Mouse (Mus musculus): ENCODE data around the gene Zfpm1. TPM values are rescaled to one million over a fixed set of nuclear protein-coding genes. Genes with fewer than 3 reads are reported as not detected.

Gene Zfpm1
- polyA plus RNA-seq, 1 experiment from 2014 or later = 0.41 TPM

- ATAC-seq = peak; percentile 14; the same call in 1 of the 2 replicates
Measured at GRCm38 (mm10) chr8:122268861-122269260, 13.1 kb upstream of the Zfpm1 start.

GRCm38 (mm10) chr8:122269404-122269803 is 12.5 kb upstream of the Zfpm1 start:
- Histone ChIP-seq H3K27ac (ENCODE audit: low read depth, low read length) (no peak overlapping the region), H3K36me3 (ENCODE audit: control insufficient read depth, insufficient read depth, low read length) (no peaks in the 10 kb centered on the region), H3K9ac (ENCODE audit: low read length) (peak overlapping the region; percentile 62), H3K9me3 (replicated peaks; ENCODE audit: control insufficient read depth, low read length) (no peaks in the 10 kb centered on the region), H3K4me3 (ENCODE audit: low read depth, low read length) (peak overlapping the region; percentile 33), H3K4me1 (ENCODE audit: control insufficient read depth, insufficient read depth, low read length) (0 out of 2 replicates have a peak, but pooled peaks cover 4% of the 10 kb centered on the region), H3K27me3 (replicated peaks; ENCODE audit: control insufficient read depth, insufficient read depth, low read length) (no peaks in the 10 kb centered on the region), H3K4me2 (ENCODE audit: low read length) (peak overlapping the region; percentile 60)
- DNase-seq (ENCODE audit: low spot score) = peak; percentile 82
- WGBS = 3% methylated on average over 18 of the region's 21 CpGs
- ATAC-seq = peak; percentile 61

More at GRCm38 (mm10) chr8:122268861-122269260, 13.1 kb upstream of the Zfpm1 start:
- Histone ChIP-seq H3K4me1 (ENCODE audit: control insufficient read depth, insufficient read depth, low read length) (peaks cover 4% of the 10 kb centered on the region; the same call in 1 of the 2 replicates), H3K9me3 (replicated peaks; ENCODE audit: control insufficient read depth, low read length) (no peaks in the 10 kb centered on the region), H3K27ac (ENCODE audit: low read depth, low read length) (no peak overlapping the region), H3K9ac (ENCODE audit: low read length) (peak overlapping the region; percentile 62), H3K36me3 (ENCODE audit: control insufficient read depth, insufficient read depth, low read length) (no peaks in the 10 kb centered on the region), H3K4me3 (ENCODE audit: low read depth, low read length) (peak overlapping the region; percentile 33), H3K27me3 (replicated peaks; ENCODE audit: control insufficient read depth, insufficient read depth, low read length) (no peaks in the 10 kb centered on the region), H3K4me2 (ENCODE audit: low read length) (peak overlapping the region; percentile 60)
- WGBS = 66% methylated on average over 24 of the region's 24 CpGs
- DNase-seq (ENCODE audit: low spot score) = no peak

GRCm38 (mm10) chr8:122270555-122270954 is 11.4 kb upstream of the Zfpm1 start:
- no peak for DNase-seq (ENCODE audit: low spot score)
- Histone ChIP-seq H3K4me3 (ENCODE audit: low read depth, low read length) (no peak overlapping the region), H3K9ac (ENCODE audit: low read length) (no peak overlapping the region), H3K27me3 (replicated peaks; ENCODE audit: control insufficient read depth, insufficient read depth, low read length) (no peaks in the 10 kb centered on the region), H3K27ac (ENCODE audit: low read depth, low read length) (no peak overlapping the region), H3K36me3 (ENCODE audit: control insufficient read depth, insufficient read depth, low read length) (no peaks in the 10 kb centered on the region), H3K9me3 (replicated peaks; ENCODE audit: control insufficient read depth, low read length) (no peaks in the 10 kb centered on the region), H3K4me2 (ENCODE audit: low read length) (no peak overlapping the region), H3K4me1 (ENCODE audit: control insufficient read depth, insufficient read depth, low read length) (0 out of 2 replicates have a peak, but pooled peaks cover 4% of the 10 kb centered on the region)
- 77% methylated on average over 7 of the region's 7 CpGs for WGBS
- no peak for ATAC-seq

- H3K27ac ChIP-seq (ENCODE audit: low read depth, low read length) = no peak overlapping the region
- H3K4me2 ChIP-seq (ENCODE audit: low read length) = no peak overlapping the region
- WGBS = 5% methylated on average over 5 of the region's 5 CpGs
- peak; percentile 65 for ATAC-seq
- H3K4me3 ChIP-seq (ENCODE audit: low read depth, low read length) = no peak overlapping the region
- H3K4me1 ChIP-seq (ENCODE audit: control insufficient read depth, insufficient read depth, low read length) = 0 out of 2 replicates have a peak, but pooled peaks cover 4% of the 10 kb centered on the region
- DNase-seq (ENCODE audit: low spot score) = peak; percentile 84
- H3K27me3 ChIP-seq (replicated peaks; ENCODE audit: control insufficient read depth, insufficient read depth, low read length) = no peaks in the 10 kb centered on the region
- H3K36me3 ChIP-seq (ENCODE audit: control insufficient read depth, insufficient read depth, low read length) = no peaks in the 10 kb centered on the region
- H3K9ac ChIP-seq (ENCODE audit: low read length) = no peak overlapping the region
- no peaks in the 10 kb centered on the region for H3K9me3 ChIP-seq (replicated peaks; ENCODE audit: control insufficient read depth, low read length)
Measured at GRCm38 (mm10) chr8:122273152-122273551, 8.8 kb upstream of the Zfpm1 start.

- H3K27me3 ChIP-seq (replicated peaks; ENCODE audit: control insufficient read depth, insufficient read depth, low read length) = no peaks in the 10 kb centered on the region
- H3K9ac ChIP-seq (ENCODE audit: low read length) = no peak overlapping the region
- no peak for ATAC-seq
- H3K4me3 ChIP-seq (ENCODE audit: low read depth, low read length) = no peak overlapping the region
- no peaks in the 10 kb centered on the region for H3K36me3 ChIP-seq (ENCODE audit: control insufficient read depth, insufficient read depth, low read length)
- H3K9me3 ChIP-seq (replicated peaks; ENCODE audit: control insufficient read depth, low read length) = no peaks in the 10 kb centered on the region
- H3K4me2 ChIP-seq (ENCODE audit: low read length) = no peak overlapping the region
- H3K4me1 ChIP-seq (ENCODE audit: control insufficient read depth, insufficient read depth, low read length) = 0 out of 2 replicates have a peak, but pooled peaks cover 2% of the 10 kb centered on the region
- H3K27ac ChIP-seq (ENCODE audit: low read depth, low read length) = no peak overlapping the region
- no peak for DNase-seq (ENCODE audit: low spot score)
- WGBS = 33% methylated on average over 7 of the region's 7 CpGs
Measured at GRCm38 (mm10) chr8:122273826-122274225, 8.1 kb upstream of the Zfpm1 start.

- Histone ChIP-seq H3K9me3 (replicated peaks; ENCODE audit: control insufficient read depth, low read length) (no peaks in the 10 kb centered on the region), H3K27ac (ENCODE audit: low read depth, low read length) (no peak overlapping the region), H3K4me2 (ENCODE audit: low read length) (no peak overlapping the region), H3K4me3 (ENCODE audit: low read depth, low read length) (no peak overlapping the region), H3K27me3 (replicated peaks; ENCODE audit: control insufficient read depth, insufficient read depth, low read length) (no peaks in the 10 kb centered on the region), H3K4me1 (ENCODE audit: control insufficient read depth, insufficient read depth, low read length) (no peaks in the 10 kb centered on the region), H3K36me3 (ENCODE audit: control insufficient read depth, insufficient read depth, low read length) (no peaks in the 10 kb centered on the region), H3K9ac (ENCODE audit: low read length) (no peak overlapping the region)
- WGBS = 82% methylated on average over 11 of the region's 11 CpGs
- DNase-seq (ENCODE audit: low spot score) (no peak), ATAC-seq (no peak)
Measured at GRCm38 (mm10) chr8:122274651-122275391, 7.1 kb upstream of the Zfpm1 start.

- Histone ChIP-seq H3K27ac (ENCODE audit: low read depth, low read length) (no peak overlapping the region), H3K9ac (ENCODE audit: low read length) (no peak overlapping the region), H3K27me3 (replicated peaks; ENCODE audit: control insufficient read depth, insufficient read depth, low read length) (no peaks in the 10 kb centered on the region), H3K4me2 (ENCODE audit: low read length) (no peak overlapping the region), H3K4me3 (ENCODE audit: low read depth, low read length) (no peak overlapping the region), H3K36me3 (ENCODE audit: control insufficient read depth, insufficient read depth, low read length) (no peaks in the 10 kb centered on the region), H3K4me1 (ENCODE audit: control insufficient read depth, insufficient read depth, low read length) (no peaks in the 10 kb centered on the region), H3K9me3 (replicated peaks; ENCODE audit: control insufficient read depth, low read length) (no peaks in the 10 kb centered on the region)
- DNase-seq (ENCODE audit: low spot score) = no peak
- 91% methylated on average over 5 of the region's 5 CpGs for WGBS
- no peak for ATAC-seq
Measured at GRCm38 (mm10) chr8:122276308-122276707, 5.6 kb upstream of the Zfpm1 start.

GRCm38 (mm10) chr8:122277204-122277995 is 4.5 kb upstream of the Zfpm1 start:
- H3K4me2 ChIP-seq (ENCODE audit: low read length) = no peak overlapping the region
- H3K27ac ChIP-seq (ENCODE audit: low read depth, low read length) = no peak overlapping the region
- WGBS = 84% methylated on average over 18 of the region's 18 CpGs
- no peak overlapping the region for H3K4me3 ChIP-seq (ENCODE audit: low read depth, low read length)
- ATAC-seq (no peak), DNase-seq (ENCODE audit: low spot score) (no peak)
- no peaks in the 10 kb centered on the region for H3K4me1 ChIP-seq (ENCODE audit: control insufficient read depth, insufficient read depth, low read length)
- H3K27me3 ChIP-seq (replicated peaks; ENCODE audit: control insufficient read depth, insufficient read depth, low read length) = no peaks in the 10 kb centered on the region
- no peak overlapping the region for H3K9ac ChIP-seq (ENCODE audit: low read length)
- H3K36me3 ChIP-seq (ENCODE audit: control insufficient read depth, insufficient read depth, low read length) = no peaks in the 10 kb centered on the region
- no peaks in the 10 kb centered on the region for H3K9me3 ChIP-seq (replicated peaks; ENCODE audit: control insufficient read depth, low read length)

GRCm38 (mm10) chr8:122280156-122280555 is 1.8 kb upstream of the Zfpm1 start:
- DNase-seq (ENCODE audit: low spot score) = no peak
- Histone ChIP-seq H3K9me3 (replicated peaks; ENCODE audit: control insufficient read depth, low read length) (no peaks in the 10 kb centered on the region), H3K9ac (ENCODE audit: low read length) (no peak overlapping the region), H3K4me2 (ENCODE audit: low read length) (no peak overlapping the region), H3K27ac (ENCODE audit: low read depth, low read length) (no peak overlapping the region), H3K4me3 (ENCODE audit: low read depth, low read length) (no peak overlapping the region), H3K4me1 (ENCODE audit: control insufficient read depth, insufficient read depth, low read length) (peaks cover 19% of the 10 kb centered on the region), H3K36me3 (ENCODE audit: control insufficient read depth, insufficient read depth, low read length) (no peaks in the 10 kb centered on the region), H3K27me3 (replicated peaks; ENCODE audit: control insufficient read depth, insufficient read depth, low read length) (peaks cover 21% of the 10 kb centered on the region)
- WGBS = 83% methylated on average over 4 of the region's 4 CpGs
- no peak for ATAC-seq

Measured in forebrain, embryonic 14.5 days (tissue).